Mouse (Mus musculus): ENCODE measurements around the gene Kcnh4. TPM values are rescaled to one million over a fixed set of nuclear protein-coding genes. Genes with fewer than 3 reads are reported as not detected.

Kcnh4 gene
- total and polyA plus RNA-seq, 2 experiments from 2014 or later: not detected

- Histone ChIP-seq H3K4me2 (ENCODE audit: low read depth, low read length) (no peak overlapping the region), H3K9me3 (replicated peaks; ENCODE audit: control insufficient read depth, low read length) (no peaks in the 10 kb centered on the region), H3K36me3 (replicated peaks; ENCODE audit: control insufficient read depth, insufficient read depth, low read length) (peaks cover 96% of the 10 kb centered on the region), H3K27me3 (ENCODE audit: control insufficient read depth, insufficient read depth, low read length) (no peaks in the 10 kb centered on the region), H3K4me3 (ENCODE audit: low read depth, low read length) (no peak overlapping the region), H3K9ac (replicated peaks; ENCODE audit: low read depth, low read length) (no peak overlapping the region), H3K4me1 (ENCODE audit: control insufficient read depth, insufficient read depth) (no peaks in the 10 kb centered on the region), H3K27ac (ENCODE audit: low read depth) (no peak overlapping the region)
- ATAC-seq (ENCODE audit: insufficient read depth, low read depth) (no peak), DNase-seq (ENCODE audit: low spot score) (no peak)
- WGBS: 67% methylated on average over 8 of the region's 8 CpGs
- TF ChIP-seq CTCF (IDR thresholded peaks at IDR 0.05; ENCODE audit: low read depth) (no peak), EP300 (IDR thresholded peaks at IDR 0.05; ENCODE audit: low read depth) (no peak)
Measured at GRCm38 (mm10) chr11:100784286-100784685, 24.5 kb upstream of the Kcnh4 start.

- Histone ChIP-seq H3K9ac (replicated peaks; ENCODE audit: low read depth, low read length) (no peak overlapping the region), H3K4me1 (ENCODE audit: control insufficient read depth, insufficient read depth) (no peaks in the 10 kb centered on the region), H3K27me3 (ENCODE audit: control insufficient read depth, insufficient read depth, low read length) (no peaks in the 10 kb centered on the region), H3K27ac (ENCODE audit: low read depth) (0 out of 2 replicates have a peak overlapping the region, but pooled peaks have one; percentile 8), H3K36me3 (replicated peaks; ENCODE audit: control insufficient read depth, insufficient read depth, low read length) (peaks cover 83% of the 10 kb centered on the region), H3K9me3 (replicated peaks; ENCODE audit: control insufficient read depth, low read length) (no peaks in the 10 kb centered on the region), H3K4me3 (ENCODE audit: low read depth, low read length) (no peak overlapping the region), H3K4me2 (ENCODE audit: low read depth, low read length) (no peak overlapping the region)
- ATAC-seq (ENCODE audit: insufficient read depth, low read depth) (no peak), DNase-seq (ENCODE audit: low spot score) (no peak)
- 83% methylated on average over 13 of the region's 13 CpGs for WGBS
- TF ChIP-seq EP300 (IDR thresholded peaks at IDR 0.05; ENCODE audit: low read depth) (no peak), CTCF (IDR thresholded peaks at IDR 0.05; ENCODE audit: low read depth) (no peak)
Measured at GRCm38 (mm10) chr11:100782568-100782967, 22.8 kb upstream of the Kcnh4 start.

- Histone ChIP-seq H3K9ac (replicated peaks; ENCODE audit: low read depth, low read length) (no peak overlapping the region), H3K36me3 (replicated peaks; ENCODE audit: control insufficient read depth, insufficient read depth, low read length) (peaks cover 76% of the 10 kb centered on the region), H3K27me3 (ENCODE audit: control insufficient read depth, insufficient read depth, low read length) (no peaks in the 10 kb centered on the region), H3K4me2 (ENCODE audit: low read depth, low read length) (no peak overlapping the region), H3K4me1 (ENCODE audit: control insufficient read depth, insufficient read depth) (no peaks in the 10 kb centered on the region), H3K4me3 (ENCODE audit: low read depth, low read length) (no peak overlapping the region), H3K9me3 (replicated peaks; ENCODE audit: control insufficient read depth, low read length) (no peaks in the 10 kb centered on the region), H3K27ac (ENCODE audit: low read depth) (0 out of 2 replicates have a peak overlapping the region, but pooled peaks have one; percentile 8)
- WGBS: 71% methylated on average over 15 of the region's 15 CpGs
- ATAC-seq (ENCODE audit: insufficient read depth, low read depth): peak; percentile 44; the same call in 1 of the 2 replicates
- no peak for DNase-seq (ENCODE audit: low spot score)
- TF ChIP-seq EP300 (IDR thresholded peaks at IDR 0.05; ENCODE audit: low read depth) (no peak), CTCF (IDR thresholded peaks at IDR 0.05; ENCODE audit: low read depth) (no peak)
Measured at GRCm38 (mm10) chr11:100781763-100782475, 22.2 kb upstream of the Kcnh4 start.

- 64% methylated on average over 8 of the region's 8 CpGs for WGBS
- no peak for TF ChIP-seq CTCF (IDR thresholded peaks at IDR 0.05; ENCODE audit: low read depth)
- TF ChIP-seq EP300 (IDR thresholded peaks at IDR 0.05; ENCODE audit: low read depth): no peak
- H3K9me3 ChIP-seq (replicated peaks; ENCODE audit: control insufficient read depth, low read length): no peaks in the 10 kb centered on the region
Measured at GRCm38 (mm10) chr11:100780247-100780646, 20.5 kb upstream of the Kcnh4 start.

GRCm38 (mm10) chr11:100778069-100778468 lies 18.3 kb upstream of the Kcnh4 start:
- Histone ChIP-seq H3K9me3 (replicated peaks; ENCODE audit: control insufficient read depth, low read length) (no peaks in the 10 kb centered on the region), H3K4me1 (ENCODE audit: control insufficient read depth, insufficient read depth) (no peaks in the 10 kb centered on the region), H3K9ac (replicated peaks; ENCODE audit: low read depth, low read length) (no peak overlapping the region), H3K27ac (ENCODE audit: low read depth) (no peak overlapping the region), H3K4me3 (ENCODE audit: low read depth, low read length) (no peak overlapping the region), H3K36me3 (replicated peaks; ENCODE audit: control insufficient read depth, insufficient read depth, low read length) (peaks cover 41% of the 10 kb centered on the region), H3K27me3 (ENCODE audit: control insufficient read depth, insufficient read depth, low read length) (no peaks in the 10 kb centered on the region), H3K4me2 (ENCODE audit: low read depth, low read length) (no peak overlapping the region)
- TF ChIP-seq CTCF (IDR thresholded peaks at IDR 0.05; ENCODE audit: low read depth) (no peak), EP300 (IDR thresholded peaks at IDR 0.05; ENCODE audit: low read depth) (no peak)
- ATAC-seq (ENCODE audit: insufficient read depth, low read depth) (no peak), DNase-seq (ENCODE audit: low spot score) (no peak)
- WGBS: 54% methylated on average over 3 of the region's 3 CpGs

More at GRCm38 (mm10) chr11:100780247-100780646, 20.5 kb upstream of the Kcnh4 start:
- H3K9ac ChIP-seq (replicated peaks; ENCODE audit: low read depth, low read length): no peak overlapping the region
- no peaks in the 10 kb centered on the region for H3K4me1 ChIP-seq (ENCODE audit: control insufficient read depth, insufficient read depth)
- DNase-seq (ENCODE audit: low spot score): no peak
- no peak overlapping the region for H3K27ac ChIP-seq (ENCODE audit: low read depth)
- peaks cover 62% of the 10 kb centered on the region for H3K36me3 ChIP-seq (replicated peaks; ENCODE audit: control insufficient read depth, insufficient read depth, low read length)
- no peaks in the 10 kb centered on the region for H3K27me3 ChIP-seq (ENCODE audit: control insufficient read depth, insufficient read depth, low read length)
- ATAC-seq (ENCODE audit: insufficient read depth, low read depth): no peak
- no peak overlapping the region for H3K4me3 ChIP-seq (ENCODE audit: low read depth, low read length)
- H3K4me2 ChIP-seq (ENCODE audit: low read depth, low read length): no peak overlapping the region

Measured in heart, postnatal 0 days (tissue).